In the genomic region with DNA sequence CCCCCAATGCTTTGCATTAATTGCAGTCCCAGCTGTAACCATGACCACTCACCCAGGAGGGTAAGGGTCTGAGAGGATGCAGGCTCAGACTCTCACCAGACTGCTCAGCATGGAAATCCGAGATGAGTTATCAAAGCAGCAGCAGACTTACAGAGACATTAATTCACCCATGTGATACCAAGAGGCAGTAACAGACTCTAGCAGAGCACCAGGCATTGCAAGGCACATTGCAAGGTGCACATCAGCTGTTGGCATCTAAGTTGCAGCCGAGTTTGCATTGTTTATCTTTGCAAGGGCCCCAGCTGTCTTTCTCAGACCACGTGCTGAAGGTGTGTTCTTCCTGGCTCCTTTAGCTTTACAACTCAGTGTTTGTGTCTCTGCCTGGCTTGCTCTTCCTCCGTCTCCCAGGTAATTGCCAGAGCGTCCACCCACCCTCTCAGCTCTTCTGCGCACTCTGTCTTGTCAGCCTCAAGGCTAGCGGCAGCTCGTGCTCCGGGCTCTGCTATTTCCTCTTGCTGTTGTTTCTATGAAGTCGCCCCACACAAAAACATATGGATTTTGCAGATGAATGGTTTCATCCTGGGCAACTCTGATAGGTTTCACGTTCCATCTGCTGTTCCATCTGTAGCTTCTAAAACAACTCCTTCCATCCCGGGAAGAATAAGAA, we compare ENCODE assay signal across 16 mouse cellular contexts.
DNase-seq lines count a peak whose midpoint lies in the region; ATAC-seq and TF ChIP-seq lines count a peak whose summit lies in the region.
"Had no signal": no experiment of that assay in that cellular context is flagged by ENCODE, and none has a peak within 500 bp of the region (broad histone marks: within the 10 kb centered on the region; RNA-seq: fewer than 3 reads in every experiment).

No protein-coding gene starts in this region.

- H3K9ac ChIP-seq in lung, postnatal 0 days (replicated peaks; ENCODE audit: low read depth), result no peak overlapping the region
- H3K9ac ChIP-seq: embryonic facial prominence, embryonic 12.5 days; heart, embryonic 13.5 days; hindbrain, embryonic 14.5 days; lung, embryonic 15.5 days; stomach, embryonic 15.5 days had no signal

- H3K36me3 ChIP-seq in lung, postnatal 0 days (ENCODE audit: insufficient read depth, low read length), result no peaks in the 10 kb centered on the region
- H3K36me3 ChIP-seq: embryonic facial prominence, embryonic 12.5 days; lung, embryonic 15.5 days; stomach, embryonic 15.5 days had no signal

- H3K4me3 ChIP-seq in lung, postnatal 0 days (ENCODE audit: low read depth, low read length), result no peak overlapping the region
- H3K4me3 ChIP-seq: embryonic facial prominence, embryonic 12.5 days; heart, embryonic 13.5 days; lung, embryonic 15.5 days; stomach, embryonic 15.5 days had no signal

- H3K27ac ChIP-seq in lung, postnatal 0 days (ENCODE audit: low read length), result no peak overlapping the region
- H3K27ac ChIP-seq: embryonic facial prominence, embryonic 12.5 days; heart, embryonic 13.5 days; hindbrain, embryonic 14.5 days; lung, embryonic 15.5 days; stomach, embryonic 15.5 days had no signal

- H3K4me2 ChIP-seq in lung, postnatal 0 days (replicated peaks; ENCODE audit: low read depth, low read length), result no peak overlapping the region
- H3K4me2 ChIP-seq: embryonic facial prominence, embryonic 12.5 days; heart, embryonic 13.5 days; hindbrain, embryonic 14.5 days; lung, embryonic 15.5 days; stomach, embryonic 15.5 days had no signal

- DNase-seq in cerebellum, postnatal 10 days, result peak; percentile 31 to 43
- DNase-seq in cerebellum, adult 11-12 months, result no peak
- peak; percentile 69 for DNase-seq in right cerebral cortex, adult 18-20 months
- DNase-seq in right cerebral cortex, postnatal 4 days, result no peak
- peak; percentile 60 to 71 for DNase-seq in left cerebral cortex, postnatal 14 days (ENCODE audit: low spot score in 2 of 2)
- DNase-seq in adrenal gland, adult 2 months, result no peak
- no peak for DNase-seq in lung, postnatal 0 days (ENCODE audit: low spot score)
- no peak for DNase-seq in gastrocnemius, postnatal 36 days
- DNase-seq: kidney, adult 2 months; thymus, postnatal 25 days had no signal

- TF ChIP-seq CTCF in lung, postnatal 0 days (IDR thresholded peaks at IDR 0.05), result no peak

- no peak for ATAC-seq in lung, postnatal 0 days
- ATAC-seq: Patski had no signal

- intact Hi-C loops in left cerebral cortex, postnatal 14 days (cut with DNase I), result no loop called here
- intact Hi-C loops in gastrocnemius, postnatal 36 days (cut with DNase I), result no loop called here

- TF ChIP-seq EP300 in lung, postnatal 0 days (IDR thresholded peaks at IDR 0.05), result no peak

- no peaks in the 10 kb centered on the region for H3K27me3 ChIP-seq in lung, postnatal 0 days (replicated peaks; ENCODE audit: insufficient read depth, low read length)
- H3K27me3 ChIP-seq: embryonic facial prominence, embryonic 12.5 days; heart, embryonic 13.5 days; lung, embryonic 15.5 days; Patski; stomach, embryonic 15.5 days had no signal

- WGBS in lung, postnatal 0 days, result 62% methylated on average over 12 of the region's 12 CpGs

- H3K4me1 ChIP-seq in lung, postnatal 0 days (ENCODE audit: insufficient read depth, low read depth, low read length), result no peaks in the 10 kb centered on the region
- H3K4me1 ChIP-seq: embryonic facial prominence, embryonic 12.5 days; heart, embryonic 13.5 days; lung, embryonic 15.5 days; stomach, embryonic 15.5 days had no signal

- H3K9me3 ChIP-seq in lung, postnatal 0 days (ENCODE audit: low read length), result no peaks in the 10 kb centered on the region
- H3K9me3 ChIP-seq: embryonic facial prominence, embryonic 12.5 days; heart, embryonic 13.5 days; lung, embryonic 15.5 days; stomach, embryonic 15.5 days had no signal

Comparison
In these comparisons a context has a peak if more than half of its experiments do, and no peak if none do; other contexts are left out.
1. DNase-seq: peak in cerebellum, postnatal 10 days (2 of 2), right cerebral cortex, adult 18-20 months (single experiment) and left cerebral cortex, postnatal 14 days (2 of 2); none in cerebellum, adult 11-12 months (single experiment), right cerebral cortex, postnatal 4 days (single experiment), adrenal gland, adult 2 months (single experiment), lung, postnatal 0 days (single experiment) and gastrocnemius, postnatal 36 days (0 of 2).